Mouse (Mus musculus): ENCODE results near the gene Mrpl27.
"Not testable (repeated sequence)": the region's sequence is repeated elsewhere in the genome, so short reads cannot be mapped to it uniquely, and the experiment has no call there.

The Mrpl27 gene

GRCm38 (mm10) chr11:94653663-94654436 is at the start of gene Mrpl27, which contains the start of gene Eme1:
Gene Mrpl27 (plus strand): TSS chr11:94653767.
Gene Eme1 (minus strand): TSS chr11:94653964.
- peak; percentile 69 for DNase-seq (ENCODE audit: low spot score)

GRCm38 (mm10) chr11:94610744-94611740 is 42.5 kb upstream of the Mrpl27 start:
- no peak for DNase-seq (ENCODE audit: low spot score)

GRCm38 (mm10) chr11:94614603-94615002 is 39.0 kb upstream of the Mrpl27 start:
- DNase-seq (ENCODE audit: low spot score): no peak

GRCm38 (mm10) chr11:94615494-94615893 is 38.1 kb upstream of the Mrpl27 start:
- DNase-seq (ENCODE audit: low spot score): no peak

GRCm38 (mm10) chr11:94617646-94618045 is 35.9 kb upstream of the Mrpl27 start:
- DNase-seq (ENCODE audit: low spot score): no peak

- no peak for DNase-seq (ENCODE audit: low spot score)
Observed at GRCm38 (mm10) chr11:94620766-94621457, 32.7 kb upstream of the Mrpl27 start.

- no peak for DNase-seq (ENCODE audit: low spot score)
Observed at GRCm38 (mm10) chr11:94621458-94621852, 32.1 kb upstream of the Mrpl27 start.

- no peak for DNase-seq (ENCODE audit: low spot score)
Observed at GRCm38 (mm10) chr11:94622162-94622561, 31.4 kb upstream of the Mrpl27 start.

GRCm38 (mm10) chr11:94629199-94629883 is 24.2 kb upstream of the Mrpl27 start, which contains the start of gene Lrrc59:
Gene Lrrc59 (plus strand): TSS chr11:94629767.
- DNase-seq (ENCODE audit: low spot score): peak; percentile 96

- no peak for DNase-seq (ENCODE audit: low spot score)
Observed at GRCm38 (mm10) chr11:94629884-94630198, 23.7 kb upstream of the Mrpl27 start.

GRCm38 (mm10) chr11:94630199-94631011 is 23.2 kb upstream of the Mrpl27 start:
- DNase-seq (ENCODE audit: low spot score): peak; percentile 38

GRCm38 (mm10) chr11:94631969-94632368 is 21.6 kb upstream of the Mrpl27 start:
- DNase-seq (ENCODE audit: low spot score): no peak

GRCm38 (mm10) chr11:94632988-94633387 is 20.6 kb upstream of the Mrpl27 start:
- DNase-seq (ENCODE audit: low spot score): no peak

GRCm38 (mm10) chr11:94634431-94634830 is 19.1 kb upstream of the Mrpl27 start:
- DNase-seq (ENCODE audit: low spot score): no peak

GRCm38 (mm10) chr11:94644461-94645219 is 8.9 kb upstream of the Mrpl27 start:
- no peak for DNase-seq (ENCODE audit: low spot score)

- DNase-seq (ENCODE audit: low spot score): no peak
Observed at GRCm38 (mm10) chr11:94646457-94646856, 7.1 kb upstream of the Mrpl27 start.

GRCm38 (mm10) chr11:94651241-94651640 is 2.3 kb upstream of the Mrpl27 start:
- not testable (repeated sequence) for DNase-seq (ENCODE audit: low spot score)

- no peak for DNase-seq (ENCODE audit: low spot score)
Observed at GRCm38 (mm10) chr11:94652973-94653372, 594 bp upstream of the Mrpl27 start.

GRCm38 (mm10) chr11:94661344-94661743 is 7.8 kb downstream of the Mrpl27 start:
- no peak for DNase-seq (ENCODE audit: low spot score)

- DNase-seq (ENCODE audit: low spot score): no peak
Observed at GRCm38 (mm10) chr11:94665281-94665680, 11.7 kb downstream of the Mrpl27 start.
